Mouse (Mus musculus): ENCODE results near the gene 1700017B05Rik. TPM values are rescaled to one million over a fixed set of nuclear protein-coding genes. Genes with fewer than 3 reads are reported as not detected.
"Not testable (repeated sequence)": the region's sequence is repeated elsewhere in the genome, so short reads cannot be mapped to it uniquely, and the experiment has no call there.

1700017B05Rik gene
- total RNA-seq (2015), result 33.8 and 42.4 TPM in 2 replicates
- 17.8 and 25.6 TPM in 2 replicates for total RNA-seq (2017)

DNA sequence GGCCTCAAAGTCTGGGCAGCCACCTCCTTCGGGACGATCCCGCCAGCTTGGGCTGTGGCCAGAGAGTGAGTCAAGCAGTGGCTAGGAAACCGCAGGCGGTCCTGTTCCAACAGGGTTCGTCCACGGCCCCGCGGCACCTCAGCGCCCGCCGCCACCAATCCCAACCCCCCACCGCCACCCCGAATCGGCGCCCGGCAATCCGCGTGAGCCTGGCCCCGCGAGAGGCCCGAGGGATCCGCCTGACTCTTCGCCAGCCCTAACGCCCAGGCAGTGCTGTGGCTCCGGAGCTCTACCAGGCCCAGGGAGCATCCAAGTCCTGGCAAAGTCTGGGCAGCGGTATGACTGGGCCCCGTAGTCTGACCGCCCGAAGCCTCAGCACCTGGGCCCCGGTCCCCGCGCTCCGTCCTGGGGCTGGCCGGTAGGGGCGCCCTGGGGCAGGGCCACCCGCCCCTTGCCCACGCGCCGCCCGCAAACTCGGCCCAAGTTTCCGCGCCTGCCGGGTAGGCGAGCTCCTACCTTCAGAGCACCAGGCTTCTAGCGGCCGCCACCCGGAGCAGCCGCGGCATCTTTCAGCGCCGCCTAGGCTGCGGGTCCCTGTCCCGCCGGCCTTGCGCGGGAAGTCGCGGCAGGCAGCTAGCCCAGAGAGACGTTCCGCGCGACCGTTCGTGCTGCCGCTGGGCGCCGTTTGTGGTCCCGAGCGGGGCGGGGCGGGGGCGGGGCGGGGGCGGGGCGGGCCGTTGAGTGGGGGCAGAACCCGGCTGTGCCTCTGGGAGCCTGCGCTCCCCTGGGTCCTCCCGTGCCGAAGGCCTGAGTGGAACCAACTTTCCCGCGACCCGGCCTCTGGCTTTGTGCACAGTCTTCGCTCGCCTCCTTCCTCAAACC is at the start of gene 1700017B05Rik:
TSS of gene 1700017B05Rik (minus strand) at position 700 of the 882 bp plus-strand sequence.
- ATAC-seq (replicated peaks; ENCODE audit: poor library complexity), result peak; percentile 45

DNA sequence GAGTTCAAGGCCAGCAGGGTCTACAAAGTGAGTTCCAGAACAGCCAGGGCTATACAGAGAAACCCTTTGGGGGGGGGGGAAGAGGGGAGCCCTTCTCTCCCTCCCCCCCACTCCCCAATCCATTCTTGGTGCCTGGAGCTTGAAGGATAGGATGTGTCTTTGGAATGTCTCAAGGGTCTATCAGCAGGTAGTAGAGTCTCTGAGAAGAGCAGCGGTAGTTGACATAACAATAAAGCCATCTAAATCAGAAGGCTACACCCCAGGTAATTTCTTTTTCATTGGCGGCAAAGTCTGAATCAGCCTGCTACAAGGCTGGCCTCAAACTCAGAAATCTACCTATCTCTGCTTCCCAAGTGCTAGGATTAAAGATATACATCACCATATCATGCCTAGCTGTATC is 48.5 kb upstream of the 1700017B05Rik start:
- ATAC-seq (replicated peaks; ENCODE audit: poor library complexity), result no peak

DNA sequence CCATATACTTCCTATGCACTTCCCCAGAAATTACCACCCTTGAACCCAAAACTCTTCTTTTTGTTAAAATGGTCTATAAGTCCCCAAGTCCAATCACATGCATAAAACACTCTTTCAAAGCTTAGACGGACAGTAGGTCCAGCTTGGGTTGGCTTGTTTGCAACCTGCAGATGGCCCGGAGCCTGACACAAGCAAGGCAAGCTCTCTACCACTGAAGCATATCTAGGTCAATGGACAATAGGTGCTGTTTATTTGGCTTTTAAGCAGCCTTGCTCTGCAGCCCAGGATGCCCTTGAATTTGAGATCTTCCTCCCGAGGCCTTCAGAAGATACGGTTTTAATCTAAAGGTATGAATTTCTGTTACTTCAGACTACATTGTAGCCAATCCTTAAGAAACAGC is 46.9 kb upstream of the 1700017B05Rik start:
- no peak for ATAC-seq (replicated peaks; ENCODE audit: poor library complexity)

DNA sequence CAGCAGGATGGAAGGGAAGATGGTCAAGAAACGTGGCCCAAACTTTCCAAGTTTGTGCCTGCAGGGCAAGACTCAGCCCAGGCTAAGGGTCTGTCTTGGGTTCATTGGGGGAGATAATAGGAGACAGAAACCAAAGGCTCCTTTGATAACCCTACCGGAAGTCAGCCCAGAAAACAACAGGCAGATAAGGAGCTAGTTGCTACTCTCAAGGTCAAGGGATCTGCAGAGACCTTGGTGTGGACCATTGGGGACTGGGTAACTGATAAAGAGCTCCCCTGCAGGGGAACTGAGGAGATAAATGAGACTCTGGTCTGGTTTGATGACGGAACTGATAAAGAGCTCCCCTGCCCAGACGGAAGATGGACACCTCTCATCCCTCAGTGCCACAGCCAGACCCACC is 45.0 kb upstream of the 1700017B05Rik start:
- 0 out of 2 replicates have a peak, but pooled peaks have one; percentile 17 for ATAC-seq (replicated peaks; ENCODE audit: poor library complexity)

DNA sequence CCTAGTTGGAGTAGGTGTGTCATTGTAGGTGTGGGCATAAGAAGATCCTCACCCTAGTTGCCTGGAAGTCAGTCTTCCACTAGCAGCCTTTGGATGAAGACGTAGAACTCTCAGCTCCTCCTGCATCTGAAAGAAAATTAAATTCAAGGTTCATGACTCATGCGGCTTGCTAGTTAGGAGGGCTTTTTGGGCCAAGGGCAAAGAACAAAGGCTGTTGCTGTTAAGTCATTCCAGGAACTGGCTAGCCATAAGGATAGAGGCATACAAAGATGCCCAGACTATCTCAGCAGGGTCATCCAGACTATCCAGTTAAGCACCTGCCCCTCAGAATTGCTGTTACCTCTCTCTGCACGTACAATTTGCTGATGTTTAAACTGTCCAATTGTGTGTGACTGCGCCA is 42.3 kb upstream of the 1700017B05Rik start:
- not testable (repeated sequence) for ATAC-seq (replicated peaks; ENCODE audit: poor library complexity)

DNA sequence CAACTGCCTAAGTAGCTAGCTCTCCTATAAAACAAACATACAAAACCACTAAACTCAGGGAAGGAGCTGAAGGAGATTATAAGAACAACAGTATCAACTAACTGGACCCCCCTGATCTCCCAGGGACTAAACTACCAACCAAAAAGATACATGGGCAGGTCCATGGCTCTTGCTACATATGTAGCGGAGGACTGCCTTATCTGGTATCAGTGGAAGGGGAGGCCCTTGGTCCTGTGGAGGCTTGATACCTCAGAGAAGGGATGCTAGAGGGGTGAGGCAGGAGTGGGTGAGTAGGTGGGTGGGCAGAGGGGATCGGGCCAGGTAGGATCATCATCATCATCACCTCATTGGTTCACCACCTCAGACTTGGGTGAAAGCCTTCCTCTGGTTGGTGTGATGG is 41.8 kb upstream of the 1700017B05Rik start:
- no peak for ATAC-seq (replicated peaks; ENCODE audit: poor library complexity)

DNA sequence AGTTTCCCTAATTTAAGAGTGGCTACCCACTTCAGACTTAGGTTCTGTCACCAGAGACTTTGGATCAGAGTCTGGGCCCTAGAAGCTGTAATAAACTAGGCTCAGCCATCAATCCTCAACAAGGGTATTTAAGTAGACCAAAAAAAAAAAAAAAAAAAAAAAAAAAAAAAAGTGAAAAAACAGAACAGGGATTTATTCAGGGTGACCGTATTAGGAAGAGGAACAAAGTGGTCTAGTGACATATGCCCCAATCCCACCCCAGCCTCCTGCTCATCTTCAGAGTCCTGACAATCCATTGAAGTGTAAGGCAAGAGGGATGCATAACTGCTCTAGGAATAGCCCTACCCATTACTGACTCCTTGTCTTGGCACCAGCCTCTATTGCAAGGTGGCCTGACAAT is 40.9 kb upstream of the 1700017B05Rik start:
- ATAC-seq (replicated peaks; ENCODE audit: poor library complexity), result no peak

DNA sequence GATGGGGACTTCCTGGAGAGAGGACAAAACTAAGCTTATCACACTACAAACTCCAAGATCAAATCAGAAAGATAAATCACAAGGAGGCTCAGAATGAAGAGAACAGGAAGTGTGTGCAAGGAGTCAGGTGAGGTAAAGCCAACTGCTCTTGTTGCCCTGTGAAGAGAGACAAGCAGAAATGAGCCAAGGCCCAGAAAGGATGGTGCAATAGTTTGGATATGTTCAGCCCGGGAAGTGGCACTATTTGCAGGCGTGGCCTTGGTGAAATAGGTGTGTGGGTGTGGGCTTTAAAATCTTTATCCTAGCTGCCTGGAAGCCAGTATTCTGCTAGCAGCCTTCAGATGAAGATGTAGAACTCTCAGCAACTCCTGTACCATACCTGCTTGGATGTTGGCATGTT is 38.4 kb upstream of the 1700017B05Rik start:
- ATAC-seq (replicated peaks; ENCODE audit: poor library complexity), result peak; percentile 34; the same call in 1 of the 2 replicates

DNA sequence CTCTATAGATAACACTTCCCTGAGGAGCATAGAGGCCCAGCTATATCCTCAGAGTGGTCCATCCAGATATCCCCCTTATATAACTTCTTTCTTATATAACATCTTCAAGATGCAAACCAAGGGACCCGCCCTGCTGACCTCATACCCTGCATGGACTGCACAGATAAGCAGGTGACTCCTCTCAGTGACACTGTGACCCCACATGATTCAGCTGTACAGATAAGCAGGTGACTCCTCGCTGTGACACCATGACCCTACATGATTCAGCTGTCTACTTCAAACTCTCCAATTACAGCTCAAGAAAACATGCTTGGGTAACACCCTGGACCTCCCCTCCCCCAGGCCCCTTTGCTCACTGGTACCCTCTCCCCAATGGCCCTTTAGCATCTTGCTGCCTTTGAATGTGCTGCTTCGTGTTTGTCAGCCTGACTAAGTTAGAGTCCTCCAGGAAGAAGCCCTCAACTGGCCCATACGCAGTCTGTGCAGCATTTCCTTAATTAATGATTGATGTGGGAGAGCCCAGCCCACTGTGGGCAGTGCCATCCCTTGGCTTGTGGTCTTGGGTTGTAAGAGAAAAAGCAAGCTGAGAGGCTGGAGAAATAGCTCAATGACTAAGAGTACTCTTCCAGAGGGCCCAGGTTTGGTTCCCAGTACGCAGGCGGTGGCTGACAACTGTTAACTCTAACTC is 37.5 kb upstream of the 1700017B05Rik start:
- peak; percentile 97 for ATAC-seq (replicated peaks; ENCODE audit: poor library complexity)

DNA sequence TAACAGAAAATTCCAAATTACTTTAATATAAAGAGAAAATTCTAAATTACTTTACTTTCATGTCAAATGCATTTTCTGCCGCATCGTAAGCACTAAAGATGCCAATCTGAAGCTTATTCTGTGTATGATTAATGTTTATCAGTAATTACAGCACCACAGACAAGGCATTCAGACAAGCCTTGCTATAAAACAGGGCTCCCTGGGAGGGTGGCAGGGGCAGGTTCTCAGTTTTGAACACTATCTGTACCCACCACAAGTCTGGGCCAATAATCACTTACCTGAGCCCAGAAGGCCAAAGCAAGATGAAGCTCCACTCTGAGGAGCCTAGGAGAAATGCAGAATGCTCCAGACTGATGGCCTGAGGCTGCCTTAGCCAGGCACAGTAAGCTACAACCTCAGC is 35.5 kb upstream of the 1700017B05Rik start:
- no peak for ATAC-seq (replicated peaks; ENCODE audit: poor library complexity)

DNA sequence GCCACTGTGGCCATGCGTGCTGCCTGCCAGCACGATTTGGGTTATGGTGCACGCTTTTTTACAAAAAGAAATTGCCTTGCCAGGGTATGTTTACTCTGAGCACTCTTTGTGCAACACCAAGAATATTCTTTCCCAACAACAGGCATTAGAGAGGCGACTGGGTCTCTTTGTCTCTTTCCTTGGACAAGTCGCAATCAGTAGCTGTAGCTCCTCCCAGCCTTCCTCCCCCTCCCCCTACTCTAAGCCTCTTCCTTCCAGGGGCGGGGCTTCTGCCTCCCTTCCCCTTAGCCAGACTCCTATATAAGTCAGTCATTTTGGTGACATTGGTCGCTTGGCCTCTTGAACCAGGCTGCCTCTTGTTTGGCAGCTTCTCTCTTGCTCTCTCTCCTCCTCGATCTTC is 33.9 kb upstream of the 1700017B05Rik start:
- ATAC-seq (replicated peaks; ENCODE audit: poor library complexity), result no peak

DNA sequence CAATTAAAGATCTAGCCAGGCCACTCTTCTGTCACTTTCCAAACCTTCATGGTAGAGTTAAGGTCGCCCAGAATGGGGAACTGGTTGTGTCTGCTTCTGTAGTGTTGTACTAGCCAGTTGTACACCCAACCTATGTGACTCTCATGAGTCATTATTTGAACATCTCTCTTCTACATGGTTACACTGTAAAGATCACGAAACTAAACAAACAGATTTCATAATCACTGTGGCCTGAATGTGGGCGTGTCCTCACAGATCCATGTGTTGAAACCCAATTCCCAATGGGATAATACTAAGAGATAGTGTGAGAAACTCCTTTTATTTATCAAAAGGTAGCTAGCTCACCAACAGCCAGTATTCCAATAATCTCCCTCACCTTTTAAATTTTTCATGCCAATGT is 33.3 kb upstream of the 1700017B05Rik start:
- ATAC-seq (replicated peaks; ENCODE audit: poor library complexity), result no peak

DNA sequence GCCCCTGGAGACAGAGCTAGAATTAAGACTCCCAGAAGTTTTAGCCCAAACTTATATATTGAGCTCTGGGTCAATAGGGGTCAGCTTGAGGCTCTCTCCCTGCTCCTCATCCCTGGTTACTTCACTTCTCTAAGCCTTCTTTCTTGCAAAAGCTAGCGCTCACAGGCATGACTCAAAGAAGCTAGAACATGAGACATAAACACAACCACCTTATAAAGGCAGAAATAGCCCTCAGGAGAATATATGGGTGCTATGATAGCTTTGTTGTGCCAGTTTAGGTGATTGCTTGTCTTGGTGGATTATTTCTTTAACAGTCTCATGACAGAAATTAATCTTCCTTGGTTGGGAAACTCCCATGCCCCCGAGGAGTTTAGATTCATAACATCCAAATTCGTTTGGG is 32.5 kb upstream of the 1700017B05Rik start:
- no peak for ATAC-seq (replicated peaks; ENCODE audit: poor library complexity)

DNA sequence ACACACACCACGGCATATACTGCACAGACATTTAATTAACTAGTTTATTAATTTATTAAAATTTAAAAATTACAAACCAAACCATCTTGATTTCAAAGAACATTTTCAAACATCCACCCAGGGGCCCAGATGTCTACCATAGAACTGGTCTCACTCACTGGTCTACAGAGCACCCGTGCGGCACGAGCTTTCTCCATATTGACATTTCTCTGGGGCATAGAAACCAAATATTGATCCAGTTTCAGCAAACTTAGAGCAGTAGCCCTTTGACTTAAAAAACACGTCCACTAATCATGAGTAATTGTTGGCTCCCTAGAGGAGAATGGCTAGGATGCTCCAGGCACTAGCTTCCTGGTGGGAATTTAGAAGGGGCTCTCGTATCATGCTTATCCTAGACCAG is 24.8 kb upstream of the 1700017B05Rik start:
- no peak for ATAC-seq (replicated peaks; ENCODE audit: poor library complexity)

DNA sequence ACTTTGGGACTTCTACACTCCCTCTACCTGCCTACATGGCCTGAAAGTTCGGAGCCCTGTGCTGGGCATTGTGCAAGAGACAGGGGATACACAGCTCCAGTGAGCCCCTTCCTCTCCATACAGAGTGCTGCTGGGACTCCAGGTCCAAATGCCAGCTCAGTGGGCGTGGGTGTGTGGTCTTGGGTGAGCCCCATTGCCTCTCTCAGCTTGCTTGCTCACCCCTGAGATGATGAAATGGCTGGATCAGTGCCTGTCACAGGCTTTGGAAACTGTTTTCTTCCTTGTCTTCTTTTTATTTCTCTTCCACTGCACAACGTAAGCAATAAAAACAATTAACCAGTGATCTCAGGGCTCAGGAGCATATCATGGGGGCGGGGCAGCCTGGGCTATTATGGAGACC is 20.9 kb upstream of the 1700017B05Rik start:
- no peak for ATAC-seq (replicated peaks; ENCODE audit: poor library complexity)

DNA sequence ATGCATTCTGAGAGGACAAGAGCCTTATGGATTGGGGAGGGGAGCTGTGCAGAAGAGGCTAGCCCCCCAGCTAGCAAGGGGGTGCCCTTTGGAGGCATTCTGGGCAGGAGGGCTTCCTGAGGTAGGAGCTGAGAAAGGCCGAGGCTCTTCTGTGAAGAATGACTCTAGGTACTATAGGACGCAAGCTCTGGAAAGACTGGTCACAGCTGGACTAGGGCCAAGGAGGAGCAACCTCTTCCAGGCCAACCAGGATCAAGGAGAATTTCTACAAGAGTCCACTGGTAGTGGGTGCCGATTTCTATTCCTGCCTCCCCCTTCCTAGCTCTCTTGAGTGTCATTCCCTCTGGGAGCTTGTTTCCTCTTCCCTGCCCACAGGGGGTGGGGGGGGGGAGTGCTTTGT is 20.3 kb upstream of the 1700017B05Rik start:
- no peak for ATAC-seq (replicated peaks; ENCODE audit: poor library complexity)

DNA sequence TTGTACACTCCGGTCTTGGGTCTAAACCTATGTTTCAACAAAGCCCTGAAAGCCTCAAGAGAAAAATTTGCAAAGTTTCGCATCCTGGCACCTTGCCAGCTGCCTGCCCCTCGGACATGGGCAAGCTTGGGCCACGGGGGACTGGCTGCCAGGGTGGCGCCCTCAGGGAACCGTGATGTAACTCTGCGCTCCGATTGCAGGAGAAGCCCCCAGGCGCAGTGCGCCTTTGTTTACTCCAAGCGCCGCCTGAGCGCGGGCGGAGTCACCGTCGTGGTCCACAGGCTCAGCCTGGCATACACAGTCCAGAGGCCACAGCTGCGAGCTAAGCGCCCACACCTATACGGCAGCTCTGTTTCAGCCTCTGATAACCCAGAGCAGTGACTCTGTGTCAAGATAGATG is 19.1 kb upstream of the 1700017B05Rik start:
- ATAC-seq (replicated peaks; ENCODE audit: poor library complexity), result peak; percentile 18; the same call in 1 of the 2 replicates

DNA sequence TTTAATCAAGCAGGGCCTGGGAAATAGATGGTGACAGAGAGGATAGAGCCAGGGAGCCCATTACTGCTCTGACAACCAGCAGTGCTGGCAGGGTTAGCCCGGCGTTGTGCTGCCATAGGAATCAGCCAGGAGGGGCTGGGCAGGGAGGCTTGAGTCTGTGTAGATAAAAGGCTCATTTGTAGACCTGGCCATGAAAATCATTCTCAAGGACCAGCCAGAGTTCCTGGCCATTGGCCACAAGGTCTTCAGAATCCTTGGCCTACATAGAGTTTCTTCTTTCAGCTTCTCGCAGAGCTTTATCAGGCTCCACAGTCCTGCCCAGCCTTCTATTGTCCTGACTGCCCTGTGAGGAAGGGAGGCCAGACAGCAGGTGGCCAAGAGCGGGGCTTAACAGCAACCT is 17.0 kb upstream of the 1700017B05Rik start:
- ATAC-seq (replicated peaks; ENCODE audit: poor library complexity), result no peak

DNA sequence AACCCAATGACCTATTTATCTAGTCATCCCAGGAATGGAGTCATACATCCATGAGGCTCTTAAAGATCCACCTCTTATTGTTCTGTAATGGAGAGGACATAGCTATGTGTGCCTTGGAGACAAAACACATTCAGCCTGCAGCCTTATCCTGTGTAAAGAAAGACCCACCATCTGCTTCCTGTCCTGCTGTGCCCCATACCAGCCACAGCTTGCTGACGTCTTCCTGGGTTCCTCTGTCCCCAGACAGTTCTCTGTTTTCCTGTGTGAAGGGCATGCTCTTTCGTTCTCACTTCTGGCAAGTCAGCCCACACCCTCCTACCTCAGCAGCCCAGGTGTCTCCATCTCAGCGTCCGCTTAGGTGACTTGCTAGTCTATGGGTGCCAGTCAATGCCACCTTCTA is 15.9 kb upstream of the 1700017B05Rik start:
- peak; percentile 85 for ATAC-seq (replicated peaks; ENCODE audit: poor library complexity)

DNA sequence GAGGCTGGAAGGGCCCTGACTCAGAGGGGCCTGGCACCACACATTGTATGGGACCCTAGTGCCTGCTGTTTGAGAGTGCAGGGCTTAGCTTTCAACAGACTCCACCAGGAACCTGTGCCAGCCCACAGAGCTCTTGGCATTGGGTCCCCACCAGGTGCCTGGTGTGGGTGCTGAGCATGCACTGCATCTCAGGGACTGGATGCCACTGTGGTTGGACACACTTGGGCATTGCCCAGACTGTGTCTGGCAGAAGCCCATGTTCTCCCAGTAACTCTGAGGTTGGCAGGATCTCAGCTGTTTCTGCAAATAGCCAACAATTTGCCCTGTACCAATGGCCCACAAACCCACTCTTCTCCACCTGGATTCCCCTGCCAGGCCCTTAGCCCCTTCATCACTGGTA is 13.9 kb upstream of the 1700017B05Rik start:
- no peak for ATAC-seq (replicated peaks; ENCODE audit: poor library complexity)

DNA sequence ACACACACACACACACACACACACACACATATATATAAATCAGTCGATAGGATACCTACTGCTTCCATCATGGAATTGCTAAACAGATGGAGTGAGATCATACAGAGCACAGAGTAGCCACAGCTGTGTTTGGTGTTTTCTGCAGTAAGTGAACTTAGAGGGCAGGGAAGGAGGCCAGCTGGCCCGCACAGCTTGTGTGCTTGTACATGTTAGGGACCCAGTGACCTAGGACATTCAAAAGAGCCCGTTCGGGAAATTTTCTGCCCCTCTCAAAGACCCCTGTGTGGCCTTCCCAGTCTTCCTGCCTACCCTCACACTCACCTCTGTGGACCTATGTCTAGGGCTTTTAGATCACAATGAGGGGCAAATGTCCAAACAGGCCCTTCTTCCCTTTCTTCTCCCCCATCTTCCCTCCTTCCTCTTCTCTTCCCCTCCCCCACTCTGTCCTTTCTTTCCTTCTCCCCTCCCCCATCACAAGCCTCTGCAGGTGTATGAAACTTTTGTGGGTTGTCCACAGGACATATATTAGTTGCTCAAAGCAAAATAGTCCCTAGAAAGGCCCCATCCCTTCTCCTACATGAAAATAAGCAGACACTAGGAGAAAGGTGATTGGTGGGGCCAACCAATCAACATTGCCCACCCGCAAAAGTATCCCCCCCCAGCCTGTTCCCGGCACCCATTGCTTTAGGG is 11.5 kb upstream of the 1700017B05Rik start:
- ATAC-seq (replicated peaks; ENCODE audit: poor library complexity), result no peak
